Mouse (Mus musculus) kidney, adult 8-10 months (tissue): ENCODE data around the gene Ripor2.

ENCODE experiments used
- DNase-seq, 2 experiments: peaks; one replicate each; pipeline ENCODE4 v3.0.0; 2022

The Ripor2 gene

DNA sequence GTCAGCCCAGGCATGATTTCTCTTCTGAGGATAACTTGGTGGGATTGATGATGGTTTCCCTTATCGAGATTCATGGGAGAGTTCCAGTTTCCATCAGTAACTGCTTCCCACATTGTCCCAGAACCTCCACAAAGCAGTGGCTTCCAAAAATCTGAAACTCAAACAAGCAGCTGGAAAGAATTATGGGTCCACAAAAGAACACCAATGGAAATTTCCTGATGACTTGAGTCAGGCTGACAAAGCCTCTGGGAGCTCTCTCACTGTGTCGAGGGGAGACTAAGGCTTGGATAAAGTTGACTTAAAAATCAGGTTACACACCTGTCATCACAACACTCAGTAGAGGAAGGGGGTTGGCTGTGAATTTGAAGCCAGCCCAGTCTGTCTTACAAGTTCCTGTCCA, 67.1 kb downstream of the Ripor2 start:
- no peak for DNase-seq

DNA sequence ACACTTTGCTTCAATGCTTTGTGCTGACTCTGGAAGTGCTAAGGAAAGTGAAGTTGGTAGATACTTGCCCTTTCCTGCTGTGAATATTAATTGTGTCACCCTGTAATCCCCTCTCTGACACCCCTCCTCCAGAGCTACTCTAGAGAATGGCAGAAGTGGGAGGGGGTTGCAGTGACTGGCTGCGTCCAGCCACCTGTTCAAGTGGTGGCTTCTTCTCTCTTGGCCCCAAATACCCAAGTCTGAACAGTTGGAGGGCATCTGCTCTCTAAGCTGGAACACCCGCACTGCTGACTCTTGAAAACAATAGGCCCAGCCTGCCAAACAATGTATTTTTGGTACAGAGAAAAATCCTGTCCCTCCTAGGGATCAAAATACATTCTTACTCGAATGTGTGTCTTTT, 69.0 kb downstream of the Ripor2 start:
- DNase-seq: no peak

DNA sequence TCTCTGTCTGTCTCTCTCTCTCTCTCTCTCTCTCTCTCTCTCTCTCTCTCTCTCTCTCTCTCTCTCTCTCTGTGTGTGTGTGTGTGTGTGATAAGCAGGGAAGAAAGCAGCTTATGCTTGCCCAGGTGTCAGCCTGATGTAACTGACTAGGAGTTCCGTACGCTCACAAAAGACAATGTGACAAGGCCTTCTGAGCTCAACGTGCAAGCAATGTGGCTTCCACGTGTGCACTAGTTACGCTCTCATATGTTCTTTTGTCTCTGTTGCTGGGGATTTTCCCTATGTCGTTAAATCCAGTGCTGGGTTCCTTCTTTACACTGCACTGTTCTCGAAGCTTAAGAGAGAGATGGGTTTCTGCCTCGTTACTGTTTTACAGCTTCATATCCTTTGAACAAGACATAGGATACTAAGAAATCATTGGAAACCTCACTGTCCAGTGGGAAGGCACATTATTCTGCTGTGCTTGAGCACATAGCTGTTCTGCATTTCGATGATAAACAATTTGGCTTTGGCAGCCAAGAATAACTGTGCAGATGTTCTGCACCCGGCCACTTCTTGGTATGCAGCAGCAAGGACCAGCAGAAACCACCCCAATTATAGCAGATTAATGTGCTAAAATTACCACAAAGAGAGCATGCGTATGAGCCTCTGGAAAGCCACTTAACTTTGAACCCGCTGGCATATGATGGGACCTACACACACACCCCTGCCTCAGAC, 73.1 kb downstream of the Ripor2 start:
- DNase-seq: no peak

DNA sequence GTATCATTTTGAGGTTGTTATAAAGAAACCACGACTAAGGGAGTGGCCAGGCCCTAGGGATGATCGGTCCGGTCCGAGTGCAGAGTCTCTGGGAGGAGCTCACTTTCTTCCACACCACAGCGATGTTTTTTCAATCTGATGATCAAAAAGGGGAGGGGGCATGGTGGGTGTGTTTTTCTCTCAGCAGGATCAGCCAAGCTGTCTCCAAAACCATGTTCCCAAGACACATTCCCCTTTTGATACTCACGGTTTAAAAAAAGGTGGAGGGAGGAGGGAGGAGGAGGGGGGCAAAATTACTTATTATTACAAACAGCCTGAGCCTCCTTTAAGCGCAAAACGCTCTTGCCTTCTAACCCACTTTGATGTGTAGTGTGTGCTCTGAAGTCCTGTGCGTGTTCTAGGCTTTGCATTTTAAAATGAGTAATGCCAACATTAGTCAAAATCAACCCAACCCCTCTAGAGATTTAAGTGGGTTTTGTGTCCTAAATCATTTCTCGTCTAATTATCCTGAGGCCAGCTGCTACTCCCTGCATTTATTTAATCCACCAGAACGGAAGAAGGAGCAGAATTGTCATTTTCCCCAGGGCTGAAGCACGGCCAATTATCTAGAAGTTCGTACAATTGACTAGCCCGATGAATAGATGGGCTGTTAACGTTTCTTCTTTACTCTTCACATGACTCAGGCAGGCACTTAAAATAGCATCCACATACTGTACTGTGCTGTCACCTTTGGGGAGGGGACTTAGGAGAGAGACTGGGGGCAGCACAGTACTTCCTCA, 74.9 kb downstream of the Ripor2 start:
- no peak for DNase-seq

DNA sequence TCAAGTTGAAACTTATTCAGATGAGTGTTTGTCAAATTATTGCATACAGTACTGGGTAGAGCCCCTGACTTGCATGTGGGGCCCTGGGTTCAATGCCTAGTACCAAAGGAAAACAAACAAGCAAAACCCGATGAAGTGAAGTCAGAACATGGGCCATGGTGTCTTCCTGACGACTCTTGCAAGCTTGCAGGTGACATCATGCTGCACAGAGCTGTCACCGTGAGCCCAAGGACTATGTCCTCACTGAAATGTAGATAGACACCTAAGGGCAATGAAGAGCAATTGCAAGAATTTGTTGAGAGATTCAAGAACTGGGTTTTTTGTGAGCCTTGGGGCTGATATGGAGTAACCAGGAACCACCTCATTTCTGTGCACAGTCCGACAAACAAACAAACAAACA, 84.8 kb downstream of the Ripor2 start:
- DNase-seq: no peak

DNA sequence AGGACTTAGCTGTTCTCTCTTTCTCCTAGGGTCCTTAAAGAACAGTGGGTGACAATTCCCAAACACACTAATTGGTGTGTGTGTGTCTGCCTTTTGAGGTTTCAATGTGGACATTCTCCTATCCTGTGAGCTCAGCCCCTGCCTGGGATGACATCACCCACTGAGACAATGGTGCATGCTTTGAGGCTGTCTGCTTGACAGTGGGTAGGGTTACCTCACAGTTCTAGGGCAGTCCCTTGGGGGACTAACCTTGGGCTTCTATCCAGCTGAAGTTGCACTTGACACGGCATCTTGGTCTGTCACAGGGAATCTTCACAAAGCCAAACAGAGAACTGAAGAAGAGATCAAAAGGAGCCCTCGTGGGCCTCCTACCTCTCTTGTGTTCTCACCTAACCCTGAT, 86.6 kb downstream of the Ripor2 start:
- no peak for DNase-seq

DNA sequence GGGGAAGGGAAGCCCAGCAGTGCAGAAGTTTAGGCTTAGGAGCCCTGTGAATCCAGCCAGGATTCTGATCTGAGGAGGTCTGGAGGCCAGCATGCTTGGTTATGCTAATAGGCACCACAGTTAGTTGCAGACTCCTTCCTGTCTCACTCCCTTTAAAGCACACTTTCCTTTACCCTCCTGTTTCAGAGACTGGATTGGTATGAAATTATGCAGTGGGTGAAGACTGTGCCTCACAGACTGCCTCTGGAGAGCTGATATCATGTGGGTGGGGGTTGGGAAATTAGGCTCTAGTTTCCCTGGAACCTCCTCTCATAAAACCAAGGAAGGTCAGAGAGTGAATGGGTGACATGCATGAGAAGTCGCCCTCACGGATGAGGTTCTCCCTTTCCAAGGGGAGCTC, 88.7 kb downstream of the Ripor2 start:
- DNase-seq: no peak

DNA sequence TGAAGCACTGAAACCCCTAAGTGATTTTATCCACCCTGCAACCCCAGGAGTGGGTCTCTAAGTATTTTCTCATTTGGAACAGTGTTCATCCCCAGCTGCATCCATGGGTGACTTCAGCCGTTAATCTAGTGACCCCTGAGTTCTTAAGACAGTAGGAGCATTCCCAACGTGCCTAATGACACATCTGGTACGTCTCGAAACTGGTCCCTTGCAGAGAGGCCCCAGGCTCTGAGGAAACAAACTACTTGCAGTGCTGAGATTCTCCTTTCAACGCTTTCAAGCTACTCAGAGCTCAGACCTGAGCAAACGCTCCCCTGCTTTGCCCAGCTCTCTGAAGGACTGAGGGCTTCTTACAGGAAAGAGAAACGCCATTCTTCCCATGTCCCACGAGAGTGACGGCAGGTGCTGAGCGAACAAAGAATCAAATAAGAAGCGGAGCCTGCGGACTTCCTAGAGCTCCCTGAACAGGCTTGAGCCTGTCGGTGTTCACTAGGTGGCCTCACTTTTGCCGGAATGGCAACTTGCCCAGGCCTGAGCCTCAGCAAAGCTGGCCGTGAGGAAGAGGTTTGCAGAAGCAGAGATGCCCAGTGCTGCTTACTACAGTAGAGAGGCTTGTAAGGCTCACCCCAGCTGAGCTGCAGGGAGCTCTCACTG, 97.2 kb downstream of the Ripor2 start:
- DNase-seq: no peak

DNA sequence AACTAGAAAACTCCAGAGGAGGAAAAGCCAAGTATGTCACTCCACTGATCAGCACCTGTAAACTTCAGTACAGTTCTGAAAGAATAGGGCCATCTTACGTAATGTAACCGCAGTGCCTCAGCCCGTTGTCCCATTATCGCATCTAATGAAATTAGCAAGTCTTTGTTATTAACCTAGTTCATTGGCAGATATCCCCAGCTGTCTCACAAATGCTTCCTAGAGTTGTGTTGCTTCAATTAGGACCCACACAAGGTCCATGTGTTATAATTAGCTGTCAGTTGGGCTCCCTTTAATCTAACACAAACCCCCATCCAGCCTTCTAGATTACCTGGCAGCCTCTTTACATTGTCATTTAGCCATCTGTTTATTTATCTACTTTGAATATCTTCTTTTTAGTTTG, 99.0 kb downstream of the Ripor2 start:
- DNase-seq: no peak

DNA sequence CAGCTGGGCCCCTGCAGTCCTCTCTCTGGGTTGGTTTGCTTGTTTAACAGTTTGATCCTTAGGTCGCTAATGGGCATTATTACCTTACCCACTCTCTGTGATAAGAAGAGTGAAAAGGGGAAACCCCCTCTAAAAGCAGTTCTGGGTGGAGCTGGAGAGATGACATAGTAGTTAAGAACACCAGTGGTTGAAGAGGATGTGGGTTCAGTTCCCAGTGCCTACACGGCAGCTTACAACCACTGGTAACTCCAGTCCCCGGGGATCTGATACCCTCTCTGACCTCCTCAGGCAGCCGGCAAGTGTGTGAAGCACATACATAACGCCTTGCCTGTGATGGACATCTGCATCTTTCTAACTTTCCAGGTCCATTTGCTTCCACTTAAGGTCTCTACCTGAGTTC, 100.4 kb downstream of the Ripor2 start:
- DNase-seq: no peak

DNA sequence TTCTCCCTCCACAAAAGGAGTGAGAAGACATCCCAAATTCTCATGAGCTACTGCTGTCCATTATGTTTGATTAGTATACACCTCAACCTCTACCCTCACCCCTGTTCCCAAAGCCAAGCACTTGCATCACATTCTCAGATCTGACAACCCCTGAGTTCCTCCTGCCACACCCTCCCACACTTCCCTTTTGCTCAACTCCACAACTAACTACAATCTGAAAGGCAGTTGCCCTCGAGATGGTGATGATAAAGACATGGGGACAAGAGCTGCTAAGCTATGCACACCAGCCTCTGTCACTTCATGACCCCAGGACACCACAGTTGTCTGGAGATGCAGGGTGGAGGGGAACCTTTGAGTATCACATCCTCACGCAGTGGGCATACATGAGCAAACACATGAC, 102.5 kb downstream of the Ripor2 start:
- DNase-seq: no peak

DNA sequence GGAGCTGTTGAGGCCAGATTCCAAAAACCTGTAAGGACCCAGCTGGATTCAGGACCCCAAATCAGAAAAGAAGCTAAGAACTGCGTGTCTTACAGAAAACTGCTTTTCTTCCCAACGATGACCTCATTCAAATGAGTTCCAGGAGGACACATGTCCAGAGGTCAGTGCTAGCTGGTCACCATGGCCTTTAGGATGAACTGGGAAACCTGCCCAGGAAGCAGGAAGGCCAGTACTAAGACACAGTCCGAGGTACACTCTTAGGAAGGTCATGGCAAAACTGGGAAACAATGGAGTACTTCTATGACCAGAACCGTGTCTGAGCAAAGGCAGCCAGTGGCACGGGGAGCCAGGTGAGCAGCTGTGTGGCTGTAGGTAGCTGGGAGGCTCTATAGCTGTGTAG, 103.9 kb downstream of the Ripor2 start:
- peak; percentile 27 to 31 for DNase-seq

DNA sequence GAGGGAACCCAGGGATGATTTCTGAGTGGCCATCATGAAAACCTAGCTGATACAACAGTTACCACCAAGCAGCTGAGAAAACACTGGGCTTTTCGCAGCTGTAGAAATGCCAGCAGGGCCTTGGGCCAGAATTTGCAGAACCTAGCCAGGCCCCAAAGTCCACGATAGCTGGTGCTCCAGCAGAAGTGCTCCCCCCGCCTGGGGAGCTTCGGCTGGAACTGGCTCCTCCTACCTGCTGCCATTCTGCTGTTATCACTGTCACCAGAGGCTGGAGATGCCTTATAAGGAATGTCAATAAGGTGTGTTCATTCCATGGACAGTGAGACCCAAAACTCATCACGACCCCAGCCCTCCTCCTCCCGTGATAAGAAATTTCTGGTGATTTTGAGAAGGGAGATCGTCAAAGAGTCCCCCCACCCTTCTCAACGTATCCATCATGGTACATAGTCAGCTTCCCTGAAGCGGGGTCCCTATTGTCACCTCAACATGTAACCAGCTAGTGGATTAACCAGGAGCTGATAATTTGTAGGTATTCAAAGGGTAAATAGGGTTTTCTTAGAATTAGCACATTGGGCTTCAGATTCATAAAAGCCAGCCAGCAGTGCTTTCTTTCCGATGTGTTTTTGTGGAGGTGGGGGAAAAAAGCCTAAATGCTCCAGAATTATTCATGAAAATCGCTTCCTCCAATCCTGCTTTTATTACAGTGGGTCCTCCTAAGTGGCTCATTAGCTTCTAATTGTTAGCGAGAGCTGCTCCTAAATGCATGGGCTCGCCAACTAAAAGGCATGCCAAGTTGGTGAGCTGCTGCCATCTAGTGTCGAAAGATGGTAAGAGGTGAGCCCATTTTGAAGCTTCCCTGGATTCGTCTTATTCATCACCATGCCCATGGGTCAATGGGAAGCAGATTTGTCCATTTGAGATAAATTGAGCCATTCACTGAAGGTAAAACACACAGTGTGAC, 105.0 kb downstream of the Ripor2 start:
- DNase-seq: peak; percentile 53 to 78

DNA sequence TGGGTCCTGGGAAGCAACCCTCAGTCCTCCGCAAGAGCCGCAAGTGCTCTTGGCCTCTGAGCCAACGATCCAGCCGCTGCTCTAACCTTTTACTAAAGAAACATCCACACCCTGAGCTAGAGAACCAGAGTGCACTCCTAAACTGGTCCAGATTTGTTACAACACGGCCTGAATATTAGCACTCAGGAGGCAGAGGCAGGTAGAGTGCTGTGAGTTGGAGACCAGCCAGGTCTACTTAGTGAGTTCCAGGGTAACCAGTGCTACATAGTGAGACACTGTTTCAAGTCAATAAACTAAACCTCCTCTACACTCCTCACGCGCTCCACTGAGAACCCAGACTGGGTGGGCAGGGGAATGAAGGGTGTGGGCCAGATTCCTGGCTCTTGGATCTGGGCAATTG, 111.3 kb downstream of the Ripor2 start:
- no peak for DNase-seq

DNA sequence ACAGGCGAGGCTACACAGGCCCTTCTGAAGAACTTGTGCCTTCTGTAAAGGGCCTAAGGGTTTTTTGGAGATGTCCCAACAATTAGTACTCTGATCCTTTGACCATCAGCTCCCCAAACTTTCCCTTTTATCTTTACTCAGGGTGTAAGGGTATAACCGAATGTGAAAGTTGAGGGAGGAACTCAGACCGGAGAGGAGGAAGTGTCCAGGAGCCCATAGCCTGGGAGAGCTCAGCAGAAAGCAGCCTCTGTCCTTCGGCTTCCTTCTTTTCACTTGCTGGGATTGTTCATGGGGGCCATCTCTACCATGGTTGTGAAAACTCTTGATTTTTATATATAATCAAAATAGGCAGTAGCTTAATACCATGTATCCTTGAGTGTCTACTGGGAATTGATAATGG, 116.8 kb downstream of the Ripor2 start:
- DNase-seq: no peak

DNA sequence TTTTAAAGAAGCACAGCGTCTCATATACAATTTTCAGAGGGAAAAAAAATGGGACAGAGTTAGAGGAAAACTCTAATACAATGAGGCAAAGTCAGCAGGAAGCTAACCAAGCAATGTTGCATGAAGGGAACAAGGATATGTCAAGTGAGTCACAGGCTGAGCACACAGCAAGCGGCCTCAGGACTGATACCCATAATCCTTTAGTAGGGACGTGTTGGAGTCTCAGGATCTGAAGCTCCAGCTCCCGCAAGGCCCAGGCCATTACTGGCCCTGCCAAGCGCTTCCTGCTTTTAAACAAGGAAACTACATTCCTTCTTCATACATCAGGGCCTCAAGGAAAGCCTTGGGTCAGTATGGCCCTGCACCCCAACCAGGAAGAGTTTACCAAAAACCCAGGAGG, 120.1 kb downstream of the Ripor2 start:
- DNase-seq: no peak

DNA sequence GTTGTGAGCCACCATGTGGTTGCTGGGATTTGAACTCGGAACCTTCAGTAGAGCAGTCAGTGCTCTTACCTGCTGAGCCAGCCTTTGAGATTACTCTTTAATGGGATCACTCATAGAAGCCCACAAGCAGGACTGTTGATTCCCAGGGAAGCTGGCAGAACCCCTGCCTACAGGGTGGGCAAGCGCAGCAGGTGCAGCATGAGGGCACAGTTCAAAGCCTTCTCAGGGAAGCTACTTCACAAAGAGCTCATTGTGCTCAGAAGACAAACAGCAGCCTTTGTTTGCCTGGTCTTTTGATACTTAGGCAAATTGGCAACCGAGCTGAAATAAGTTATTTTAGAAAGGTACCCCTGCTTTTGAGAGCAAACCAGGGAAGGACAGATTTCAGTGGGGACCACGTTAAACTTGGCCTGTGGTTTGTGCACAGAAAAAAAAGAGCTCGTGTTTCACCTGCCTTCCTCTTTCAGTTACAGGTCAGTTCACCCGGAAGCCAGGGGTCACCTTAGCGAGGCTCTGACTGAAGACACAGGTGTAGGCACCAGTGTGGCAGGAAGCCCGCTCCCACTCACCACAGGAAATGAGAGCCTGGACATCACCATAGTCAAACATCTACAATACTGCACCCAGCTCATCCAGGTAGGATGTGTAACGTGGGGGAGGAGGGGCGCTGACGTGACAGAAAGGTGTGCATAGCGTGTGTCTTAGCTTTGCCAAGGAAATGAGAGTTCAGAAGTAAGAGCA, 127.8 kb downstream of the Ripor2 start:
- no peak for DNase-seq

DNA sequence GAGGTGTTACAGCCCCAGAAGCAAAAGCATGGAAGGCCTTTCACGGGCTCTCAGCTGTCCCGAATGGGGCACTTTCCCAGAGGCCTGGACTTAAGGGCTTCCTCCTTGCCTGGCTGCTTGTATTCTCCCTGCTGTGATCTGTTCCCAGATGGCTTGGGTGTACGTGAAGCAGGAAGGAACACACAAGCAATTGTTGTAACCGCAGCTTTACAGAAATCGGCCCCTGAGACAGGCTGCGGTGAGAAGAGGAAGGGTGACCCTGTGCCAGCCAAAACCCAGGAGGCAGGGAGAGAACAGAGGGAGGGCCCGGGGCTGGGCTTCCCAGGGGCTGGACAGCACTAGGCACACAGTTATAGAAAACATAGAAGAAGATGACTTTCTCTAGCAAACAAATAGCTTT, 129.0 kb downstream of the Ripor2 start:
- DNase-seq: no peak

DNA sequence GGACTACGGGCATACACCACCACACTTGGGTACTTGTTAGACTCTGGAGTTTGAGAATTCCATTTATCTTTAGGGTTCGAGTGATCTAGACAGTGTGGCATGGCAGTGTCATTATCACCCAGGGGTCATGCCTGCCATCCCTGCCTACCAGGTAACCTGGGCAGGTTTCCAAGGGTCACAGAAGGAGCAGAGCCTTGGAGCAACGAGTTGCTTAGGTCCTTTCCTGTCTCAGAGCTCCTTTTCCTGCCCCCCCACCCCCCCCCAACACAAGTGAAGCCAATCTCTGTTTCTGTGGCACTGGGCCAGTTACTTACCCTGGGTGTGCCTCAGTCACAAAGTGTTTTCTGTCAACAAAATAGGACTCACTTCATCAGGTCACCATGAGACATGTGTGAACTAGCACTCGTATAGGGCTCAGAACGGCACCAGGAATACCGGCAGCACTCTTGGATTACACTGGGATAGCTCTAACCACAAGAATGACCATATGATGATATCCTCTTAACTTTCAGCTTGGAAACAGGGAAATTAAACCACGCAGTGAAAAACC, 130.7 kb downstream of the Ripor2 start:
- DNase-seq: peak; percentile 7 to 9

DNA sequence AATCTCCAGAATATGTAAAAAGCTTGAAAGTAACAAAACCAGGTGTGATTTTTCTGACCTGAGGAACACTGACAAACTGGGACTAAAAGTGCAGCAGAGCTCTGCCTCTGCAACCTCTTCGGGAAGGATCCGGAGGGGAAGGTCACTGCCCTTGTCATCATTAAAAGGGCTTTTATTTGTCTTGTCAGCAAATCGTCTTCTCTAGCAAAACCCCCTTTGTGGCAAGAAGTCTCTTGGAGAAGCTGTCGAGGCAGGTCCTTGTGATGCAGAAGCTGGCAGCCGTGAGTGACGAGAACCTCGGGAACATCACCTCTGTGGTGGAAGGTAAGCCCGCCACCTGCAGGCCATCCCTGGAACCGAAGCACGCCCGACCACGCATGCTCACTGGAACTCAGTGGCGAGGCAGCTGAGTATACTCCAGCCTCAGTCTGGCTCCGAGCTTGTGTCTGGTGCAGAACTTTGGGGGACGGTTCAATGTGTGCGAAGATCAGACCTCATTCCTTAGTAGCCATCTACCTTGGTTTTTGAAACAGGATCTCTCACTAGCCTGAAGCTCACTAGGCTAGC, 131.5 kb downstream of the Ripor2 start:
- DNase-seq: peak; percentile 80 to 93

DNA sequence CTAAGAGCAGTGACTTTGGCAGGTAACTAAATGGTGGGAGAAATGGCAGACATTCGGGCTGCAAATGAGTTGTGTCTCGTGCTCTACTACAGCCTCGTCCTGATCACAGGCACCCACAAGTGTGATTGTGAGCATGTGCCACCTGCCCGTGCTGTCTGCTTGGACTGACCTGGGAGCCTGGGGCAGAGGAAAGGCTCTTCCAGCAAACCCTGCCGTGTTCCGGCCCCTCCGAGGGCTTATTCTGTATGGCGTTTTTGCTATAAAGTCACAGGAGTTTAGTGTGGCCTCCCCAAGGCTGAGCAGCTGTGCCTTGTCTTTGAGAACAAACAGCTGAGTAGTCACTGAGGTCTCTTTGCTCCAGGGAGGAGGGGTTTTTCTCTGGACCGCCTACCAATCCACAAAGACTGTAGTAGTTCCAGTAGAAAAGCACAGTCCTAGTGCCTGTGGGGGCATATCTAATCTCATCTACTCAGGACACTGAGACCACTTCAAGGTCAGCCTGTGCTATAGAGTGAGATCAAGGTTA, 132.4 kb downstream of the Ripor2 start:
- DNase-seq: no peak
